Mouse (Mus musculus) heart, adult 8-10 months (tissue): ENCODE data around the gene Ntng1. TPM values are rescaled to one million over a fixed set of nuclear protein-coding genes. Genes with fewer than 3 reads are reported as not detected.

Source experiments
- DNase-seq: peaks from one replicate; pipeline ENCODE4 v3.0.0; 2022; ENCODE audit warnings: low spot score
- total RNA-seq, 4 experiments: library from RNA; stranded (reverse); gene quantifications; 2 replicates each; pipeline ENCODE4 v1.2.4; 2022

The Ntng1 gene
- total RNA-seq, result under 1 TPM in 2 of 4 experiments, not detected in 2; 0.16 to 0.37 TPM

GRCm38 (mm10) chr3:110143206-110144061, at the start of gene Ntng1:
Ntng1 (minus strand) TSS chr3:110144011.
- DNase-seq, result no peak

GRCm38 (mm10) chr3:110187401-110187948, 43.7 kb upstream of the Ntng1 start:
- no peak for DNase-seq

- no peak for DNase-seq
These were observed 5.3 kb upstream of the Ntng1 start for GRCm38 (mm10) chr3:110149089-110149488.

- DNase-seq, result no peak
These were observed 667 bp upstream of the Ntng1 start for GRCm38 (mm10) chr3:110144301-110145055.

GRCm38 (mm10) chr3:110142314-110143205, 1.3 kb downstream of the Ntng1 start:
- no peak for DNase-seq

- DNase-seq, result peak; percentile 16
These were observed 2.2 kb downstream of the Ntng1 start for GRCm38 (mm10) chr3:110141351-110142302.

GRCm38 (mm10) chr3:110136115-110136514, 7.7 kb downstream of the Ntng1 start:
- DNase-seq, result no peak

- no peak for DNase-seq
These were observed 10.7 kb downstream of the Ntng1 start for GRCm38 (mm10) chr3:110133150-110133549.

GRCm38 (mm10) chr3:110132289-110132688, 11.5 kb downstream of the Ntng1 start:
- no peak for DNase-seq

- DNase-seq, result no peak
These were observed 12.5 kb downstream of the Ntng1 start for GRCm38 (mm10) chr3:110131043-110131891.

- no peak for DNase-seq
These were observed 14.2 kb downstream of the Ntng1 start for GRCm38 (mm10) chr3:110129607-110130006.

- DNase-seq, result no peak
These were observed 37.8 kb downstream of the Ntng1 start for GRCm38 (mm10) chr3:110105982-110106381.

- no peak for DNase-seq
These were observed 49.4 kb downstream of the Ntng1 start for GRCm38 (mm10) chr3:110094407-110094806.

- DNase-seq, result no peak
These were observed 49.8 kb downstream of the Ntng1 start for GRCm38 (mm10) chr3:110094003-110094402.

- no peak for DNase-seq
These were observed 51.3 kb downstream of the Ntng1 start for GRCm38 (mm10) chr3:110092521-110092920.

- DNase-seq, result no peak
These were observed 56.6 kb downstream of the Ntng1 start for GRCm38 (mm10) chr3:110087189-110087588.

- no peak for DNase-seq
These were observed 58.5 kb downstream of the Ntng1 start for GRCm38 (mm10) chr3:110085336-110085735.

GRCm38 (mm10) chr3:110064709-110065256, 79.0 kb downstream of the Ntng1 start:
- DNase-seq, result no peak

- DNase-seq, result no peak
These were observed 87.9 kb downstream of the Ntng1 start for GRCm38 (mm10) chr3:110055915-110056314.
